Mouse (Mus musculus): ENCODE results near the gene Rhoh.

Rhoh gene

DNA sequence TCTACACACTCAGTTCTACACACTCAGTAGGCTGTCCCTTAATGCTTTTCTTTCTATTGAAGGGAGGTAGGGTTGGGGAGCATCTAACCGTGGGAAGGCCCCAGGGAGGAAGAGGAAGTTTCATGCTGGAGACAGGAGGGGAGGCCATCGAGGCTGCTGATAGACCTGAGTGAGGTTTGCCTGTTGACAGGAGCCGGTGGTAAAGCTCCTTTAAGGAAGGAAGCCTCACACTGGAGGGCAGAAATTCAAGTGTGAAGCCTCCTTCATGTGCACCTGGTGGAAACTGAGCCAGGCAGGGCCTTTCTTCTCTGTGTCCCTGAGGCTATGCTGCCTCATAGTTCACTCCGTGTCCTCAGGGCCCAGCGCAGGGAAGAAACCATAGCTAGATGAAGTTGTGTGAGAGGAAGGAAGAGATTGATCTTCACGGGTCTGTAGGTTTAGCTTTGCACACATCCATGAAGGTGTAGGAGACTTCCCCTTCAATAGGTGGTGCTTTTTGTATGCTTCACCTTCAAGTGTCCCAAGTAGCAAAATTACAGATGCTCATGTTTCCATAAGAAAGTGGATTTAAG is 34.2 kb downstream of the Rhoh start:
- no peak for DNase-seq (ENCODE audit: low read depth, low spot score)

DNA sequence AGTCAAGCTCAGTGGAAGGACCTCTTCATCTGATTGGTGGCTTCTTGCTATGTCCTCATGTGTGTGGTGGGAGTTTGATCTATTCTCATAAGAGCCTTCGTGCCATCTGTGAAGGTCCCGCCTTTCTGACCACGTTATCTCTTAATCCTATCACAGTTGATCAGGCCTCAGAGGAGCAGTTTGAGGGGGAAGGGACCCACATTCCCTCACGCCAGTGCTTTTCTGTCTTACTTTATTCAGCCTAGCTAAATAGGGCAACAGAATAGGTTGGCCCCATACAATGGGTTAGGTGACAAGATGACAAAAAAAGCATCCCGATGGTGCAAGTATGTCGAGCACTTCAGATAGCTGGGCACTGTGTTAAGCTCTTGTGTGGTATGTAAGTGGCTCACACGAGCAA is 34.8 kb downstream of the Rhoh start:
- DNase-seq (ENCODE audit: low read depth, low spot score): no peak

DNA sequence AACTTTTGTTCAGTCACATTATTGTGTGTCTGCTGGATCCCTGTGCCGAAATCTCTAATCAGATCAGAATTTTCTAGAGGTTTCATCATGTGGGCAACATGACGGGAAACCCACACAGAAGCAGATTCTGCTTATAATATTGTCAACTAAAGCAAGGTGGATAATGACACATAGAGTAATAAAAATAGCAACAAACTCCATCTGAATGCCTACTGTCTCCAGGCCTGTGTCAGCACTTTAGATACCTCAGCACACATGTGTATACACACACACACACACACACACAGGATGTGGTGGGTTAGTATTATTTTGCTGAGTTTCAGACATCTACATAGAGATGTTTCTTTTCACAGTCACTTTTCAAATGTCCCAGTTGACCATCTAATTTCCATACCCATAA is 36.7 kb downstream of the Rhoh start:
- no peak for DNase-seq (ENCODE audit: low read depth, low spot score)

DNA sequence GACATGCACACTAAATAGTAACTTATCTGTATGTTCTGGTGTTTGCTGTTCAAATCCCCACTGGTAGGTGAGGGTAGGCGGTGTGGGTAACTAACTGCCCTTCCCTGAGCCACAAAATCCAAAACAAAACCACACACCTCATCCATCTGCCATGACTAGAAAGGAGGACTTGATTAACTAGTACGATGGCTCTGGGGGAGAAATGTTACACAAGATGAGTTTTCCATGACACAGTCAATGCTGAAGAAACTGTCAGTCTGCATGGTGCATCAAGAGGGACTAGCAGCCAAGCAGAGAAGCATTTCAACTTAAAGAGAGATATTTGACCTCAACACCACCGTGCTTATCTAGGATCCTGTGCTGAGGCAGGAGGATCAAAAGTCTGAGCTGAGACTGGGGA is 37.7 kb downstream of the Rhoh start:
- DNase-seq (ENCODE audit: low read depth, low spot score): no peak

DNA sequence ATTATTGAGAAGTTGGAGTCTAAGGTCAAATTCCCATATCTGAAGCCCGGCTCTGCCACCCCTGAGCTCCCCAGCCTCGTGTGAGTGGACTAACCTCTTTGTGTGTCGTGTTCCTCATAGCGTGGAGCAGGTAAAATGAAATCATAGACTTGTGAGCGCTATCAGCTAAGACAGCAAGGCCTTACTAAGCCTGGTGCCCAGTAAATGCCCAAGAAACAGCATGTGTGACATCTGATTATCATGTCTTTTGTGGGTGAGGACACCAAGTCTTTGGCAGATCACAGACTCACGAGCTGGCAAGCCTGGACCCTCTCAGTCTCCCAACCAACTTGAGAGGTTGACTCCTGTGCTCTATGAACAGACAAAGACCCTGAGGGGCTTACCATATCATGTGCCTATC is 39.1 kb downstream of the Rhoh start:
- no peak for DNase-seq (ENCODE audit: low read depth, low spot score)

DNA sequence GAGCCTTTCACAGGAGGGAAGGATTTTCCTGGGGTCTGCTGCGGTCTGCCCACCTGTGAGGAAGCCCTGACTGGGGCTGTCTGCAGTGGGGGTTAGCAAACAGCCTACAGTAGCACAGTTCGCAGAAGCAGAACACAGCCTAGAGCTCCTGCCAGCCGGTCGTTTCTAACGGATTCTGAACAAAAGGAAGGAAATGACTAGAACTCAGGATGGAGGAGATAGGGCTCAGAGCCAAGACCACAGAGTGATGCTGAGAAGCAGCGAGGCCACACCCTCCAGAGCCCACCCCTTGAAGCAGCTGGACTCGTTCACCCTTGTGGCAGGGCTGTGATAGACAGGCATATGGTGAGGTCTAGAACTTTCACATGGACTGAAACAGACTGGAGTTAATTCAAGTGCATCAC is 39.9 kb downstream of the Rhoh start:
- DNase-seq (ENCODE audit: low read depth, low spot score): no peak

DNA sequence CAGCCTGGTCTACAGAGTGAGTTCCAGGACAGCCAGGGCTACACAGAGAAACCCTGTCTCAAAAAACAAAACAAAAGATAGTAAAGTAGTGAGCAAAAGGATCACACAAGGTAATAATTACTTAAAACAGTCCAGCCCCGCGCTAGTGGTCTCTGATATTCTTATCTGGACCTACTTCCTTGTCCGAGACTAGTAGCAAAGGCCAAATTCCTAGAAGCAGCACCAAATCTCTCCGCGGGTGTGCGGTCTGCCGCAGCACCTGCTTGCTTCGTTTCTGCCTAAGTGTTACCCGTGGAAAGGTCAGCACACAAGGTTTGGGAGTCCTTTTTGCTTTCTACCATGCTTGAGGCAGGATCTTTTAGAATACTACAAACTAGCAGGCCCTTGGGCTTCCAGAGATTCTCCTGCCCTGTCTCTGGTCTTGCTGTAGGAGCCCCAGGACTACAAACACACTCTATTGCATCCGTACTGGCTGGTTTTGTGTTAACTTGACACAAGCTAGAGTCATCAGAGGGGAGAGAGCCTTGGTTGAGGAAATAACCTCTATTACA is 40.9 kb downstream of the Rhoh start:
- no peak for DNase-seq (ENCODE audit: low read depth, low spot score)

DNA sequence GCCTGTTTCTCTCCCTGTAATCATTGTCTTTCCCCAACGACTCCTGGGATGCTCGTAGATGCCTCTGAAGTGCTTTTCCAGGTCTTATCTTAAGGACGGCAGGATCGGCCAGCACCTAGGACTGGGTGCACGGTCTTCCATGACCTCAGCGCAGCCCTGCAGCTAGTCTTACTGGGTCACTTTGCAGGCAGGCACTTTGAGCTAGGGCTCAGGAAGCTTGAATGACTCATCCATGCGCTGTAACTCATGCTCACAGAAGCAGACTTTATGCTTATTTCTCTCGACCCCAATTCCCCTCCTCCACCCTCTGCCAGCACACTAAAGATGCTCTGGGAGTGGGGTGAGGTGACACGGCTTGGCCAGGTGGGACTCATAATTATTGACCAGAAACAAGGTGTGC is 41.8 kb downstream of the Rhoh start:
- DNase-seq (ENCODE audit: low read depth, low spot score): no peak

DNA sequence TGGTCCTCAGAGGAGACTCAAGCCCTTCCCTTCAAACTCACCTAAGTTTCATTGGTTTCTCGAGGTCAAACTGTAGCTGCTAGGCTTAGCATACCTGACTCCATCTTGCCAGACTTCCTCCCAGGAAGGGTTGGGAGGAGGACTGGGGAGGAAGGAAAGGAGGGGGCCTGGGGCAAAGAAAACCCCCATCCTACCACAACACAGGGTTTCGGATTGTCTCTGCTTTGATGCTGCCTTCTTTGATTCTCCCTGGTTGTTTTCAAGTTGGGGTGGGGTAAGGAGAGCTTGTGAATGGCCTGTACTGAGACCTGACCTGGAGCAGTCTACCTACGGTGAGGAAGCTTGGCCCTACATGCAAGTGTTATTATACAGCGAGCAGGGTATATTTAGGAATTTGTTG is 43.5 kb downstream of the Rhoh start:
- no peak for DNase-seq (ENCODE audit: low read depth, low spot score)

DNA sequence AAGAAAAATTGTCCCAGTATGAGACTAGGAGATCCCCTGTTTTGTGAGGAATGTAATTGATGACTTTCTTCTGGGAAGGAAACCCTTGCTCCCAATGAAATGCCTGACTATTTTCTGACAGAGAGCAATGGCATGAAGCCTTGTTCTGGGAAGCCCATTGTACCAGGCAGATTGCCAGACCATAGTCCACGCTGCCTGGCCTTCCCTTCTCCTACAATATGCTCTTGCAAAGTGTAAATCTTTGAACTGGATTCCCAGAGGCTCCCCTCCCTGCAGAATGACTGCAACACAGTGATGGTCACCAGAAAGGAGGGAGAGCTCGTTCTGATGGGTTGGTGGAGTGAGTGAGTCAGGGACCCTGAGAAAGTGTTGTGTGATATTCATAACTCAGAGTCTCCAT is 47.7 kb downstream of the Rhoh start:
- no peak for DNase-seq (ENCODE audit: low read depth, low spot score)

DNA sequence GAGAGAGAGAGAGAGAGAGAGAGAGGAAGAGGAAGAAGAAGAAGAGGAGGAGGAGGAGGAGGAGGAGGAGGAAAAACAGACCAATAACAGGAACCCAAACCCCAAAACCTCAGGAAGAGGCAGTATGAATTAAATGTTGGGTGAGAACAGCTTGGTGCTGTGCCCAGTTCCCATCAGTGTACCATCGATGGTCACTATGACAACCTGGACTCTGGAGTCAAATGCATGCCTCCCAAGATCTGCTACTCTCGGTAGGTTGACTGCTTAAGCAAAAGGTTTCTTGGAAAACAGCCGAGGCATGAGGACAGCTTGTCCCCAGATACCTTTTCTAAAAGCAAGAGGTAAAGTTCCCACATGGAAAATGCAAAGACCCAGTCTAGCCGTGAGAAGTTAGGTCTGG is 48.3 kb downstream of the Rhoh start:
- peak; percentile 50 for DNase-seq (ENCODE audit: low read depth, low spot score)

DNA sequence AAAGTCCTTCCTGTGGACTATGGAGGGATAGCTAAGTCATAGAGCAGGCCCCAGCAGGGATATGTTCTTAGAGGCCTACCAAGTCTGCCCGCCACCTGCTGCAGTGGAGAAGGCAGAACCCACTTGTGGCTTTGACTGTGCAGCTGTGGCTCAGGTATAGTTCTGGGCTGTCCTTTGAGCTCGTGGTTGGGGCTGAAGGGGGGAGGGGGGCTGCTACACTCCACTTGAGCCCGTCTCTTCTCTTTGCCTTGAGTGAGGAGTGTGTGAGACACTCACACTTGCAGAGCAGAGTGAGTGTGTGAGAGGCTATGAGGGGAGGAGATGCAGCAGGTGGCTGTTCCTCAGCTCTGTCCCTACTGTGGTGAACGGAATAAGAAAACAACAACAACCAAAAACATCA is 49.4 kb downstream of the Rhoh start:
- DNase-seq (ENCODE audit: low read depth, low spot score): no peak

DNA sequence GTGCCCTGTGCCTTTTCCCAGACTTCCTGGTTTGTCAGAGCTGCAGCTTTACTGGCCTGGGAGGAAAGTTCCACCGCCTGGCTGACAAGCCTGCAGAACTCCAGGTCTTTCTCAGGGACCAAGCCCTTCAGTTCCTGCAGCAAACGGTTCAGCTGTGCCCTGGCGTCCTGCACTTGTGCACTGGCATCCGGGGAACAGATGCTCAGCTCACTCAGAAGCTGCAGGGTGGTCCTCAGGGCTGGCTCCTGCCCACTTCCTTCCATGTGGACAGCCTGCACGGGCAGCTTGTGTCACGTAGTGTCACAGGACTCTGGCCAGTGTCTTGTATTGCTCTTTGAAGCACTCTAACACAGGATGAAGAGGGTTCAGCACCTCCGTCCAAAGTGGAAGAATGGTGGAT is 50.7 kb downstream of the Rhoh start:
- no peak for DNase-seq (ENCODE audit: low read depth, low spot score)

DNA sequence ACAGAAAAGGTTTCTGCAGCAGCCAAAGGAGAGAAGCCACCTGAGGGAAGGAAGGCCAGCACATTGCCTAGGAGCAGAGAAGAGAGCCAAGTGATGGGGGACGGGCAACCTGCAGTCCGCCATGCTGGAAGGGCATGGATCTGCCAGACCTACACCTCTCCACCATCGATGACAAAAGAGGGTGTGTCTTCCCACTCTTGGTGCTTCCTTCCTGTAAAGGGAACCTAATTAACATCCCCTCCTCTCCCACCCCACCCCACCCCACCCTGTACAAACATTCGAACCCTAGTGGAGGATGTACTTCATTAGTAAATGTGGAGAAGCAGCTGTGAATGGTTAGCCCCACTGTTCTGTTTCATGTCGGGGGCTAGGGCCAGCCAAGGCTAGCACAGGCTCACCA is 51.2 kb downstream of the Rhoh start:
- no peak for DNase-seq (ENCODE audit: low read depth, low spot score)

DNA sequence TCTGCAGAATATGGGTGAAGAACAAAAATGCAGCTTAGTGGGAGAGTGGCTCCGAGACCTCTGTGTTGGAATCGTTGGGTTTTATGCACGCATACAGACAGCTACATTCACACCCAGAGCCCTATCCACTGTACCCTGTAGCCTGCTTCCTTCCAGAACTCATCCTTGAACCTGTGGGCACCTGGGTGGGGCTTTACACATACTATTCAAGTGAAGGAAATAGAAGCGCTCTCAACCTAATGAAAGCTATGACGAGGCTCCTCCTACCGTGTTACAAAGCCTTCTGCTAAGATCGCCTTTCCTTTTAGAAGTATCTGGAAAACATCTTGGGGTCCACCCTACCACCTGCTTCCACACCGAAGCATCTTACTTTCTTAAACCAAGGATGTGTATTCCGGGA is 52.1 kb downstream of the Rhoh start:
- no peak for DNase-seq (ENCODE audit: low read depth, low spot score)

DNA sequence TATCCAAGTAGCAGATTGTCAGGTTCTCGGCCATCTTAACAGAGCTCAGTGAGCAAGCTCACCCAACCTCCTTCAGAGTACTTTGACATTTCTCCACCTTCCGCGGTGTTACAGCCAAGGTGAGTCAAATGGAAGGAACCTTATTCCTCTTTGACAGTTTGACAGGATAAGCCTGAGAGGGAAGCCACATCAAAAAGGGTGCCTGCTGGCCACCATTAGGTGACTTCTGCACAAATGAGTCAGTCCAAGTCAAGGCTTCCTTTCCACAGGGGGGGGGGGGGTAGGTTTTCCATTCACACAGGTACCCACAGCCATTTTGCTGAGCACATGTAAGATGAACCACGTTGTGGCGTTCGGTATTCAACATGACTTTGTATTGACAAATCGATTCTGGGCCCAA is 53.3 kb downstream of the Rhoh start:
- no peak for DNase-seq (ENCODE audit: low read depth, low spot score)

DNA sequence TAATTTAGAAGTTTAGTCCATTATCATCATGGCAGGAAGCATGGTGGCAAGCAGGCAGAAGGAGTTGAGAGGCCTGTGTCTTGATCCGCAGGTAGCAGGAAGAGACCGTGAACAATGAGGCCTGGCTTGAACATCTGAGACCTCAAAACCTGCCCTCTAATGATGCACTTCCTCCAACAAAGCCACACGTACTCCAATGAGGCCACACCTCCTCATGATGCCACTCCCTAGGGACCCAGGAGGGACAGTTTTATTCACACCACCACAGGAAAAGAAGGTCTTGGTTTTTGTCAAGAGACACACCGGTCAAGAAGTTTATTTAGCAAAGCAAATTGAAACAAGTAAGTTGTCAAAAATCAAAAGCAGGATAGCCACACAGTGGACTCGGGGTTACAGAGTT is 55.9 kb downstream of the Rhoh start:
- no peak for DNase-seq (ENCODE audit: low read depth, low spot score)

DNA sequence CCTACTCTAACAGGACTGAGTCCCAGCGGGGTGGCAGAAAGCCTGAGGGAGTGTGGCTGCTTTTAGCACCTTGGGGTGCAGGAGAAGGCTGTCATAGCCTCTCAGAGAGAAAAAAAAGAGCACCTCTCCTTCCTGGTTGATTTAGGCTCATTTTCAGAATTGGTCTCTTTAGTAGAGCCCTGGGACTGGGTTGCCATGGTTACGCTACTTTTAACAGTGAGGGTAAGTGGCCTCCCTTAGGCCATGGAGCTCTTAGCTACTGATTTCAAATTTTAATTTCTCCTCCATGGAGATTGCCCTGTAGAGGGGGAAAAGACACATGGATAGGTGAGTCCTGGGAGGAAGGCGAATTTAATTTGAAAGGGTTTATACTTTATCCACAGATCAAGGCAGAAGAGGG is 57.6 kb downstream of the Rhoh start:
- DNase-seq (ENCODE audit: low read depth, low spot score): peak; percentile 56

DNA sequence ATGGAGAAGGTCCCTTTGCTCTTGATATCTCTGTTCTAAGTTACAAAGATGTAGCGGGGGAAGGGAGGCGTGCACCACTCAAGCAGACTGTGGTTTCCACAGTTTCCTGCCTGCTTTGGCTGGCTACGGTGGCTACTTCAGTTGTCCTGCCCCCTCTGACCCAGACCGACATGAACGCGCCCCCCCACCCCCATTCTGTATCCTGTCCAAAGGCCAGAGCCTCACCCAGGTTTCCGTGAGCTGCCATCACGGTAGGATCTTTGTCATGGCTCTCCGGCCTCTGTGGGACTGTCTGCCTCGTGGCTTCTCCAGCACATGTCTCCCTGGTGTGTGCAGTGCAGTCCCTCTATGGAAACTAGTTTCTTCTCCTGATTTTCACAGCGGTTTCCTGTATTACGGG is 58.3 kb downstream of the Rhoh start:
- no peak for DNase-seq (ENCODE audit: low read depth, low spot score)

DNA sequence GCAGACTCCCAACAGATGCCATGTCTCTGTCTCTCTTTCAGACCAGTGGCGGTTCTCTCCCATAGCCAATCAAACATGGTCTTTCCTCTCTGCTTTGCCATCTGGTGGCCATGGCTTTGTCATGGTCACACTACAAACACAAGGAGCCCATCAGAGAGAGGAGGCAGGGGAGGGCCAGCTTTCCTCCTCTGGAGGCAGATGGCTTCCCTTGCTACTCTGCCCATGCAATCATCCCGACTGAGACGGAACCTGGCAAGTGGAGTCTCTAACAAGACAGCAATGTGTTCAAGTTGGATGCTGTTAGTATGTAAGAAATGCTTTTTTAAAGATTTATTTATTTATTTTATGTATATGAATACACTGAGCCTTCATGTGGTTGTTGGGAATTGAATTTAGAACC is 58.9 kb downstream of the Rhoh start:
- DNase-seq (ENCODE audit: low read depth, low spot score): no peak

DNA sequence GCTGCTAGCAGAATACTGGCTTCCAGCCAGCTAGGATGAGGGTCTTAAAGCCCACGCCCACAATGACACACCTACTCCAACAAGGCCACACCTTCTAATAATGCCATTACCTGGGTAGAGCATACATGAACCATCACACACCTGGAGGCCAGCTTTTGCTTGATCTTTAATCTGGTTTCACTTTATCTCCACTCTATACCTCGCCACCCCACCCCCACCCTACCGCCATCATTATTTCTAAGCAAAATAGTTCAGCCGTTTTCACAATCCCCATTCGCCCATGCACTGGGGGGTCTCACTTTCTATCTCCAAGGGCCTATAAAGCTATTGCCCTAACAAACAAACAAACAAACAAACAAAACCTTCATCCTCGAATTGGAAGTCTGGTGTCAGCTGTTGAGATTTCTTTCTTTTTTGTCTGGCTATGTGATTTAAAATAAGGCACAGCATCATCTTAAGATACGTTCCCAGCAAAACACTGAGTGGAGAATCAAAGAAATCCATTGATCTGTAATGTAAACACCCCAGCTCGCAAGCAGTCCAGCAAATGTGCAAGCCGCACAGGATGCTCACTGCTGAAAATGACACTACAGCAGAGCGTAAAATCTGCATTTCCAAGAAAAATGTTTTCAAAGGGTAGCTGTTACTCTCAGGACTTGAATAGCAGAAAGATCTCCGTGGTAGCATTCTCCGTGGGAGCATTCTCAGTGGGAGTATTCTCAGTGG is 59.9 kb downstream of the Rhoh start:
- DNase-seq (ENCODE audit: low read depth, low spot score): peak; percentile 16

DNA sequence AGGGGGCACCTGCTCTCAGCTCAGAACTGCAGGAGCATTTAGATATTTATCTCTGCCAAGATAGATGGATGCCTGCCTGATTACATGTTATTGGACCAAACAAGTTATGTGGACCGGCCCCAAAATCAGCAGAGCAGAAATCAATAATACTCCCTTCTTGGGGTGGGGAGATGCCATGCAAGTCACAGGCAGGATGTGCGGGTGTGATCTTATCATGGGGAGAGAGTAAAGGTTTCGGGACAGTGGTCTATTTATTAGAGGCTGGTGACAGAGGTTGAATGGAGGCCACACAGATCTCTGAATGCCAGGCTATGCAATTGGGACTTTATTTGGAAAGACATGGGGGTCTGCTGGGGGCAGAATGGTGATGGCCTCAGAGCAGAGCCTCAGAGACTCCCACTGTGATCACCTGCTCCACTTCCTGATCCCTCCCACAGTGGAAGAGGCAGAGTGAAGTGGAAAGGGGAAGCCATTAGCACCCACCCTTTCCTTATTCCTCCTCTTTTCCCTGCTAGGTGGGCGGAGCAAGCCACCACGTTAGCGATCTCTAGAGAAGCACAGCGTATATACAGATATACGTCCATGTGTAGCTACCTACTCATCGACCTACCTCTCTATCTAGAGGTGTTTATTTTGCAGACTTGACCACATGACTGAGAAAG is 60.6 kb downstream of the Rhoh start:
- DNase-seq (ENCODE audit: low read depth, low spot score): no peak

DNA sequence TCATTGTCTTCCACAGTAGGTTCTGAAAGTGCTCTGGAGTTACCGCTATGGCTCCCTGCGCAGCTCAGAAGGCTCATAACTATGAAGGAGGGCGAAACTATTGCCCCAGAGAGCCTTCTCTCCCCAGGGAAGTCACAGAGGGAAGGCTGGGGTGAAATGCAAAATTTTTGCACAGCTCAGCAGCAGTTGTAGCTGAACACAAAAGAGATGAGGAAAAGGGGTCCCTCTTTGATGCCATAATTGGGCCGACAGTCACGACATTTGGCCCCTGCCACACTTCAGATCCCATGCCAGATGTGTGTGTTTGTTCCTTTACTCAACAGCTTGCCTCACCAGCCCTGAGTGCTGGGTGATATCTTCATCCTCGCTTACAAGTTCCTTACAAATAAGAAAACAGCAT is 65.7 kb downstream of the Rhoh start:
- no peak for DNase-seq (ENCODE audit: low read depth, low spot score)
